Mouse (Mus musculus) left cerebral cortex, adult 11 months (tissue): ENCODE results near the gene Ucn.

ENCODE experiments used
- DNase-seq: peaks from one replicate; pipeline ENCODE4 v3.0.0; 2022; ENCODE audit warnings: low spot score

The Ucn gene

DNA sequence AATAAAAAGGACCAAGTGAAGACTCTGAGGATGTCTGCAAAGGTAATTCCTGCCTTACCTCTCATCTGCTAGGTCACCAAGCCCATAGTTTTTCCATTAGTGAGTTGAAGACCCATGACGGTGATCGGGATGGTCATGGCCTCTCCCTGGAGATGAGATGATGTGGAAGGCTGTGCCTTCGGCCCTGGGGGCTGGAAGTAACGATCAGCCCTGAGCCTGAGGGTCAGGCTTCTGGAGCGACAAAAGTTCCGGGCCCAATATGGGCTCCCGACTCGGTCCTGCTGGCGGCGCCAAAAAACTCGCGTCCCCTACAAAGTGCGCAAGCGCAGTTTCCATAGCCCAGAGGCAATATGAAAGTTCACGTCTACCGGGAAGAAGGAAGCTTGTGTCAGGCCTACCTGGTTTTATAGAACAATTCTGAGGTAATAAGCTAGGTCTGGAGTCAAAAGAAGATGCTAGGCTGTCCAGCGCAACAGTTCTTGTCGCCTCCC lies 30.6 kb downstream of the Ucn start, which contains the start of gene Slc30a3:
Gene Slc30a3, minus strand, starts transcription at position 238 of the 491 bp plus-strand sequence.
- no peak for DNase-seq

DNA sequence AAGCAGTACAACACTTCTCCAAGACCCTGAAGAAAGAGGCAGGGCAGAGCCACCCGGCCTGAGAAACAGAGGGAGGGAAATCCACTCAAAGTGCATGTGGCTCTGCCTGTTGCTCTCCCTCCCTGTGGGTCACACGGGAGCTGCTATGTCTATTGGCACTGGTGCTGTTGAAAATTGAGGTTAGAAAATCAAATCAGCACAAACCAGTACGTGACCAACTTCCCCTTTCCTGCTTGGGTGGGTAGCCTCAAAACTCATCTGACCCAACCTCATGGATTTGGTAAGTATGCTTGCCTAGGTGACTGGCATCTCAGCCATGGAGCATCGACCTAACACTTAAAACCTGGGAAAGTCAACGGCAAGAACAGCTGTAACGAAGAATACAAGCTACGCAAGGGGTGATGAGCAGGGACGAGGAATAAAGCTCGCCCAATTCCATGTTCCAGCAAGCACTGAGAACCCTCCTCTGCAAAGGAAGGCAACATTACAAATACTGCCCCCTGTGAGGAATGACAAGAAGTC lies 32.8 kb downstream of the Ucn start, which contains the start of gene Dnajc5g:
Gene Dnajc5g, plus strand, starts transcription at position 472 of the 522 bp plus-strand sequence.
- no peak for DNase-seq

DNA sequence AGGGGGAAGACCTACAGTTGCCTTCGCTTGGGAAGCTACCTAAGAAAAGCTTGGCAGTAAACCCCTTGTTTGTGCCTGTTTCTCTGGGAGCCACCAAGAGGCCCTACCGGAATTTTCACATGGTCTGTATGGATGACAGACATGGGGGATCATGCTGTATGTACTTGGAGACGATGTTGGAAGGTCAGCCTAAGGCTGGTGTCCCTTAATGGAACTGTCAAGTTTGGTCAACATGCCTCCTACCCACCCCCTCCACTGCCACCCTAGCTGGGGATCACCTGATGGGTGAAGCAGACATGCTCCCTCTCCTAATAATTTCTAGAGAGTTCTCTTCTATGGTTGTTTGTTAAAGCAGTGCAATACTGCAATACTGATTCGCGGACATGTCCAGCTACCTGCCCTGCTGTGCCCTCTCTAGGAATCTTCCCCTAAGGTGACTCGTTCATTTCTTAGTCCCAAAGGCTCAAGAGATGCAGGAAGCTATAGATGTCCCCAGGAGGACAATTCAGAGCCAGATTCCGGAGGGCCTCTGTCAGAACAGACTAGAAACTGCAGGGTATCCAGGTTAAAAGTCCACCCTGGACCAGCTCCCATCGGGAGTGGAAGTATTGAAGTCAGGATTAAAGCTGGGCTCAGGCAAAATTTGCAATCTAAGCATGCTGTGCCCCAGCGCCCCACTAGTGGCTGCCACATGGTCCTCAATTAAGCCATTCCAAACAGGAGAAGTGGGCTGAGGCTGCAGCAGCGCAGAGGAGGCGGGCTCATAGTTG lies 42.7 kb downstream of the Ucn start:
- DNase-seq: no peak

- DNase-seq: no peak
These were observed 43.6 kb downstream of the Ucn start for GRCm38 (mm10) chr5:31094799-31095691.

- no peak for DNase-seq
These were observed 44.4 kb downstream of the Ucn start for GRCm38 (mm10) chr5:31094100-31094798.

DNA sequence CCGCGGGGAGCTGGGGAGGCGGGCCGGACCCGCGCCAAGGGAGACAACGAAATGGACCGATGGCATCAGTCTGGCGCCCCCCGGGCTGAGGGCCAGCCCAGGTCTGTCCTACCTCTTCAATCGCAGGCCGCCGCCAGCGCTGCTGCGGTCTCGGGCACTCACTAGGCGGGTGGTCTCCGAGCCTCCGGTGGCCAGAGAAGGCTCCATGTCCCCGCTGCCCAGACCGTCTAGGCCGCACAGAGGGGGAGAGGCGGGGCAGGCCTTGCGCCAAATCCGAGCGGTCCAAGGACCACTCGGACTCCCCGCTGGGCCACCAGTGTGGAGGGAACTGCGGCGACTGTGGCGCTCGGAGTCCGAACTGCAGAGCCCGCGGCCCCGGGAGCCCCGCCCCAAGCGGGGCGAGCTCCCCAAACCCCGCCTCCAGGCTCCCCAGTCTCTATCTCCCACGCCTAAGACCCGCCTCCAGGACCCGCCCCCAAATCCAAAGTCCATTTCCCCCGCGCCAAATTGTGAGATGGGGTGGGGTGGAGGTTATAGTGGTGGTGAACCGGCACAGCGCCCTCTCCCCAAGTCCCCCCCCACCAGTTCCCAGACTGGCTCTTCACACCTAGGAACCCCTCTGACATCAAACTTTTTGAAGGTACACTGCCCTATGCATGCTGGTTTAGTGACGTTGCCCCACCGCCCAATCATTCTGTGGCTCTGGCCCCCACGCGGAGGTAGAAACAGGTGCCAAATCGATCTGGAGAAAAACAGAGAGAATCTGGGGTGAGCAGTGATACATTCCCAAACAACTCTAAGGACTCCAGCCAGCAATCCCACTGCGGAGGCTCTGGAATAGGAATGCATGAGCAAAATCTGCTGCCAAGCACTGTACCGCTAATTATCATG lies 45.2 kb downstream of the Ucn start:
- no peak for DNase-seq

DNA sequence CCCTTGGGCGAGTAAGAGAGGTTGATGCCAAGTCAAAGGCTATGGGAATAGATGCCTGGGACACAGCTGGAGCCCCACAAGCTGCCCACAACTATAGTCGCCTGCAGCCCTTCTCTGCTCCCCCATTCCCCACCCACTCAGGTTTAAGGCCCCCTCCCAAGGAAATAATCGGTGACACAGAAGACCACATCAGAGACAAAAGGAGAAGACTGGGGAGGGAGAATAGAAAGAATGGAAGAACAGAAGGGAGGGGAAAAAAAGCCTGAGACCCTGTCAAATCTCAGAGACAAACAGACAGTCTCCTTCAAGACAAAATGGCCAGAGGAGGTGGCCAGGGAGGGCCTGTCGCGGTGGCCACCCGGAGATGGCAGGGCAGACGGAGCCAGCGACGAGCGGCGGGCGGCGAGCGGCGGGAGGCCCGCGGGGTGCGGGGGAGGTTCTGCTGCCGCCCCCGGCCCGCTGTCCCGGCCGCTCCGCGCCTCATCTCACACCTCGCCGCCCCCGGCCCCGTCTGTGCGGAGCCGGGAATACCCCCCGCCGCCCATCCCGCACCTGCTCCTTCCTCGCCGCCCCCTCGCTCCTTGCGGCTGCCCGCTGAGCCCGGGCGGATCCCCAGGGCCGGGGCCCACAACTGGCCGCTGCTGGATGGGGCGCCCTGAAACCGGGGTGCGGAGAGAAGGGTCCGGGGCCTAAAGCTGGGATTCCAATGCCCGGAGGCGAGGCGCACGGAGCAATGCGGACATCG lies 46.2 kb downstream of the Ucn start:
- no peak for DNase-seq
